Mouse (Mus musculus): Measurements from ENCODE around the gene Ddah1. TPM values are rescaled to one million over a fixed set of nuclear protein-coding genes. Genes with fewer than 3 reads are reported as not detected.
A peak's percentile ranks its signal among the peaks of the same experiment; 100 is the strongest.

The Ddah1 gene
- polyA plus RNA-seq, 1 experiment from 2014 or later = 132 TPM

DNA sequence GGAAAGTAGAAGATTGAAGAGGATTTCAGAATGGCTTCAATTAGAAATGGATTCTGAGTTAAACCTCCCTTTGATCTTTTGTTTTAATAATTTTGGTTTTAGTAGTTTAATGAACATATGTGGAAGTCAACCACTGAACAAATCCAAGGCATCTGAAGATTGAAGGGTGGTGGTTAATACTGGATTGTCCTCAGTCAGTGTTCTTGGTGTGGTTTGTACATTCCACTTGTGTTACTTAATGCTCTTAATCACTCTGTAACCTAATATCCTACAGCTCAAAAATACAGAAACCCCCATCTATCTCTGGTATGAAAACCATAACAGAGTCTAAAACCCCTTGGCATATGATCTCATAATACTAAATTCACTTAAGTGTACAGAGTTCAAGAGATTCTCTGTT, 79.8 kb downstream of the Ddah1 start:
- no peak overlapping the region for H3K4me2 ChIP-seq (ENCODE audit: low read length)
- no peaks in the 10 kb centered on the region for H3K4me1 ChIP-seq (ENCODE audit: control insufficient read depth, insufficient read depth, low read depth, low read length)
- H3K4me3 ChIP-seq (ENCODE audit: low read length) = no peak overlapping the region
- ATAC-seq = no peak
- no peak overlapping the region for H3K9ac ChIP-seq (ENCODE audit: low read depth, low read length)
- no peaks in the 10 kb centered on the region for H3K27me3 ChIP-seq (replicated peaks; ENCODE audit: control insufficient read depth, insufficient read depth, low read length)
- no peaks in the 10 kb centered on the region for H3K36me3 ChIP-seq (ENCODE audit: control insufficient read depth, insufficient read depth, low read length)
- H3K9me3 ChIP-seq (ENCODE audit: control insufficient read depth, low read length) = no peaks in the 10 kb centered on the region
- H3K27ac ChIP-seq (ENCODE audit: low read depth, low read length) = no peak overlapping the region

DNA sequence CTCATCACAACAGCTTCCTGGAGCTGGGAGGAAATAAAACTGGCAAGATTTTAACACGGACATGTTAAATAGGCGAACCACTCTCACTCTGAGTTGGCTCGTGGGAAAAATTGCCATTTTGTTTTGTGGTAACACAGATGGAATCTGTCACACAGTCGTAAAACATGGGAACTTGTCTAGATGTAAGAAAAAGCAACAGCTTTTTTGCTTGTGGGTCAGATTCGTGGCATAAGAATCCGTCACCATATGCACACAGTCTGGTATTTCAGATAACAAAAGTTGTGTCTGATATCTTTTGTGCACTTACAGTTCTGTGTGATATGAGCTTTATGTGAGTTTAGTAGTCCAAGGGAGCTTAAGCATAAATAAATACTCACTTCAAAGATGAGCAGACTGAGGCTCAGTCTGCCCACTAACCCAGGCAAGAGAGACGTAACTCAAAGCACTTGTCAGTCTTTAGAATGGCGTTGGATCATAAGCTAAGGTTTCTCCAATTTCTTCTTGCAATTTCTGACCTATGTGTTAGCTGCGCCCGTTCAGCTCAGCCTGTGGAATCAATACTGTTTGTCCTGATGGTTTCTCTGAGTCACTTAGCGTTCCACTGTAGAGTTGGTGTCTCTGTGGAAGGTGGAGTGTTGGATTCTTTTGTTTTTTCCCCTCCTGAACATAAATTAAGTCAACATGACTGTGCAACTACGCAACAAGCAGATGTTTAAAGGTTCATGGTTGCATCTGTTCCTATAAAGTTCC, 83.7 kb downstream of the Ddah1 start:
- no peaks in the 10 kb centered on the region for H3K27me3 ChIP-seq (replicated peaks; ENCODE audit: control insufficient read depth, insufficient read depth, low read length)
- H3K9me3 ChIP-seq (ENCODE audit: control insufficient read depth, low read length) = no peaks in the 10 kb centered on the region
- no peak overlapping the region for H3K4me3 ChIP-seq (ENCODE audit: low read length)
- no peak overlapping the region for H3K9ac ChIP-seq (ENCODE audit: low read depth, low read length)
- WGBS = 83% methylated on average over 12 of the region's 12 CpGs
- H3K4me1 ChIP-seq (ENCODE audit: control insufficient read depth, insufficient read depth, low read depth, low read length) = no peaks in the 10 kb centered on the region
- no peak for ATAC-seq
- no peaks in the 10 kb centered on the region for H3K36me3 ChIP-seq (ENCODE audit: control insufficient read depth, insufficient read depth, low read length)
- H3K4me2 ChIP-seq (ENCODE audit: low read length) = no peak overlapping the region
- H3K27ac ChIP-seq (ENCODE audit: low read depth, low read length) = no peak overlapping the region

DNA sequence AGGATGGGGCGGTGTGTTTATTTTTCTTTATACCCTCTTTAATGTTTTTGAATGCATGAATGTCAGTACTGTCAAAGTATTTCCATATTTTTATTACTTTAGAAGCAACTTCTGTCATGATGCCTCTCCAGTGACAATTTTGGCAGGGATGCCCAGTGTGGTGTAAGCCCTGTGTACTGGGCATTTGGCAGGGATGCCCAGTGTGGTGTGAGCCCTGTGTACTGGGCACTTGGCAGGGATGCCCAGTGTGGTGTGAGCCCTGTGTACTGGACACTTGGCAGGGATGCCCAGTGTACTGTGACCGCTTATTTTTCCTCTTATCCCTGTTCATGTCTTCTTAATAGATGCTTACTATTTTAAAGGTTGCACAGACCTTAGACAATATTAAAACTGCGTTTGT, 85.4 kb downstream of the Ddah1 start:
- no peaks in the 10 kb centered on the region for H3K4me1 ChIP-seq (ENCODE audit: control insufficient read depth, insufficient read depth, low read depth, low read length)
- 91% methylated on average over 3 of the region's 3 CpGs for WGBS
- peak; percentile 73; the same call in 1 of the 2 replicates for ATAC-seq
- H3K36me3 ChIP-seq (ENCODE audit: control insufficient read depth, insufficient read depth, low read length) = no peaks in the 10 kb centered on the region
- H3K4me2 ChIP-seq (ENCODE audit: low read length) = no peak overlapping the region
- no peaks in the 10 kb centered on the region for H3K27me3 ChIP-seq (replicated peaks; ENCODE audit: control insufficient read depth, insufficient read depth, low read length)
- H3K9ac ChIP-seq (ENCODE audit: low read depth, low read length) = no peak overlapping the region
- no peaks in the 10 kb centered on the region for H3K9me3 ChIP-seq (ENCODE audit: control insufficient read depth, low read length)
- no peak overlapping the region for H3K4me3 ChIP-seq (ENCODE audit: low read length)
- no peak overlapping the region for H3K27ac ChIP-seq (ENCODE audit: low read depth, low read length)

DNA sequence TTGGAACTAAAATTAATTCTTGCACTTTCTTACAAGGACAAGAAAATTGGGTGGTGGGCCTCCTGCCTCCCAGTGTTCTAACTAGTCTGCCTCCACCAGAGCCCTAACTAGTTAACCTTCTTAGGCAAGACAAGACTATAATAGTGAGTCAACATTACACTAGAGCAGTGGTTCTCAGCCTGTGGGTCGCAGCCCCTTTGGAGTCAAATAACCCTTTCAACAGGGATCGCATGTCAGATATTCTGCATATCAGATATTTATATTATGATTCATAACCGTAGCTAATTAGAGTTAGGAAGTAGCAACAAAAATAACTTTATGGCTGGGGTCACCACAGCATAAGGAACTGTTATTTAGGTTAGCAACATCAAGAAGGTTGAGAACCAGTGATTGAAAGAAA, 86.4 kb downstream of the Ddah1 start:
- ATAC-seq = no peak
- H3K27me3 ChIP-seq (replicated peaks; ENCODE audit: control insufficient read depth, insufficient read depth, low read length) = no peaks in the 10 kb centered on the region
- no peaks in the 10 kb centered on the region for H3K9me3 ChIP-seq (ENCODE audit: control insufficient read depth, low read length)
- H3K4me1 ChIP-seq (ENCODE audit: control insufficient read depth, insufficient read depth, low read depth, low read length) = no peaks in the 10 kb centered on the region
- no peak overlapping the region for H3K27ac ChIP-seq (ENCODE audit: low read depth, low read length)
- WGBS = 90% methylated on average over 3 of the region's 3 CpGs
- no peak overlapping the region for H3K4me3 ChIP-seq (ENCODE audit: low read length)
- H3K36me3 ChIP-seq (ENCODE audit: control insufficient read depth, insufficient read depth, low read length) = no peaks in the 10 kb centered on the region
- no peak overlapping the region for H3K9ac ChIP-seq (ENCODE audit: low read depth, low read length)
- no peak overlapping the region for H3K4me2 ChIP-seq (ENCODE audit: low read length)

DNA sequence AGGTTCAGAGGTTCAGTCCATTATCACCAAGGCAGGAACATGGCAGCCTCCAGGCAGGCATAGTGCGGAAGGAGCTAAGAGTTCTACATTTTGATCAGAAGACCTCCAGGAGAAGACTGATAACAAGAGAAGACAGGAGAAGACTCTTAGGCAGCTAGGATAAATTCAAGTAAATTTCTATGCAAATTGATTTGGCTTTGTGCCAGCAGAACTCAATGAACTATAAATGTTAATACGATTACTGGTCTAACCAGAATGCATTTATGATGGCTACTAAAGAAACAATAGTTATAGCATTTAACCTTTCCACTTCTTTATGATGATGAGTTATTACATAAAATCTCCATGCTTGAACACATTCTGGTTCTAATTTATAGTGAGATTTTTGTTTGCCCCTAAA, 87.8 kb downstream of the Ddah1 start:
- Histone ChIP-seq H3K36me3 (ENCODE audit: control insufficient read depth, insufficient read depth, low read length) (no peaks in the 10 kb centered on the region), H3K4me3 (ENCODE audit: low read length) (no peak overlapping the region), H3K4me1 (ENCODE audit: control insufficient read depth, insufficient read depth, low read depth, low read length) (no peaks in the 10 kb centered on the region), H3K9ac (ENCODE audit: low read depth, low read length) (no peak overlapping the region), H3K27ac (ENCODE audit: low read depth, low read length) (no peak overlapping the region), H3K27me3 (replicated peaks; ENCODE audit: control insufficient read depth, insufficient read depth, low read length) (no peaks in the 10 kb centered on the region), H3K9me3 (ENCODE audit: control insufficient read depth, low read length) (no peaks in the 10 kb centered on the region), H3K4me2 (ENCODE audit: low read length) (no peak overlapping the region)
- 56% methylated on average over 2 of the region's 2 CpGs for WGBS
- ATAC-seq = no peak

DNA sequence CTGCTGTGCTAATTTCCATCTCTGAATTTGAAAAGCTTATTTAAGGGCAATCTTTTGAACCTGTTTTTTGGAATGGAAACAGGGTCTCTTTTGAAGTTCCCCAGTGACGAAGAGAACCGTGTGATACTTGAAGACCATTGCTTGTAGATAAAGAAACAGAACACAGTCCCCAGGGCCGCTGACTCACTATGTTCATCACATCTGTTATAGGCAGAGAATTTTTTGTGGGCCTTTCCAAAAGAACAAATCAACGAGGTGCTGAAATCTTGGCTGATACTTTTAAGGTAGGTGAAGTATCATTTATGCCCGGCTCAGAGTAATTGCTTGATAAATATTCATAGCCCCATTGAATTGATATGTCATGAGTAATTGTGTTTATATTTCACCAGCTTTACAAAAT, 93.6 kb downstream of the Ddah1 start:
- Histone ChIP-seq H3K27me3 (replicated peaks; ENCODE audit: control insufficient read depth, insufficient read depth, low read length) (no peaks in the 10 kb centered on the region), H3K9ac (ENCODE audit: low read depth, low read length) (no peak overlapping the region), H3K36me3 (ENCODE audit: control insufficient read depth, insufficient read depth, low read length) (no peaks in the 10 kb centered on the region), H3K4me3 (ENCODE audit: low read length) (no peak overlapping the region), H3K4me2 (ENCODE audit: low read length) (no peak overlapping the region), H3K27ac (ENCODE audit: low read depth, low read length) (no peak overlapping the region), H3K9me3 (ENCODE audit: control insufficient read depth, low read length) (no peaks in the 10 kb centered on the region), H3K4me1 (ENCODE audit: control insufficient read depth, insufficient read depth, low read depth, low read length) (no peaks in the 10 kb centered on the region)
- no peak for ATAC-seq
- WGBS = 70% methylated on average over 5 of the region's 5 CpGs

DNA sequence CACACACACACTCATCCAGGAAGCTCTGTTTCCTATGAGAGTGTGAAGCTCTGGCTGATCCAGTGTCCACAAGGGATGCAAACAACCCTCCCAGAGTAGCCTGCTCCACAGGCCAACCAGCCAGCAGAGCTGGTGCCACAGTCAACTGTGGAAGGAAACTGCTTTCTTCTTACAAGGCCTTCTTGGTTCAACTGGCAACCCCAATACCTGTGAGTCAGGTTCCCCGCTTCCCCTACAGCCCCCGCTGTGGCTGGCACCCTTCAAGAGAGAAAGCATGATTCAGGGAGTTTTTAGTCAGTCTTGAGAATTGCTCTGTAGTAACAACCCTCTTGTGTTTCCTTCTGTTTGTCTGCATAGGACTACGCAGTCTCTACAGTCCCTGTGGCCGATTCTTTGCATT, 94.3 kb downstream of the Ddah1 start:
- WGBS = 97% methylated on average over 4 of the region's 4 CpGs
- Histone ChIP-seq H3K27me3 (replicated peaks; ENCODE audit: control insufficient read depth, insufficient read depth, low read length) (no peaks in the 10 kb centered on the region), H3K4me3 (ENCODE audit: low read length) (no peak overlapping the region), H3K9me3 (ENCODE audit: control insufficient read depth, low read length) (0 out of 2 replicates have a peak, but pooled peaks cover 4% of the 10 kb centered on the region), H3K4me2 (ENCODE audit: low read length) (no peak overlapping the region), H3K4me1 (ENCODE audit: control insufficient read depth, insufficient read depth, low read depth, low read length) (no peaks in the 10 kb centered on the region), H3K36me3 (ENCODE audit: control insufficient read depth, insufficient read depth, low read length) (no peaks in the 10 kb centered on the region), H3K27ac (ENCODE audit: low read depth, low read length) (no peak overlapping the region), H3K9ac (ENCODE audit: low read depth, low read length) (no peak overlapping the region)
- ATAC-seq = no peak

DNA sequence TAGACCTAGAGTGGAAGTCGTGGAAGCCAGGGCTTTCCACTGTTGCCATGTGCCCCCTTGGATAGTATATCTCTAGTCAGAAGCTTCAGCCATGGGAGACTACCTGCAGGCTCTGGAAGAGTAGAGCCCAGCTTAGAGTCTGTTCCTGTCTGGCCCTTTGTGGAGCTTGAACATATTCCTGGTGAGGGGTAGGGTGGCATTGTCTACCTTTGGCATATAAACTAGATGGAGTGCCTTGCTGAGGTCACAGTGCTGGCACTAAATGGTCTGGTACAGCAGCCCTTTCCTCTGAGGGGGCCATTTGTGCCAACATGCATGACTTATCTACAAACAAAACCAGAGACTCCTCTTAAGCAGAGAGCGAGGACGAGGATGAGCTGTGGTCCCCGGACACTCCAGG, 95.2 kb downstream of the Ddah1 start:
- 79% methylated on average over 4 of the region's 4 CpGs for WGBS

DNA sequence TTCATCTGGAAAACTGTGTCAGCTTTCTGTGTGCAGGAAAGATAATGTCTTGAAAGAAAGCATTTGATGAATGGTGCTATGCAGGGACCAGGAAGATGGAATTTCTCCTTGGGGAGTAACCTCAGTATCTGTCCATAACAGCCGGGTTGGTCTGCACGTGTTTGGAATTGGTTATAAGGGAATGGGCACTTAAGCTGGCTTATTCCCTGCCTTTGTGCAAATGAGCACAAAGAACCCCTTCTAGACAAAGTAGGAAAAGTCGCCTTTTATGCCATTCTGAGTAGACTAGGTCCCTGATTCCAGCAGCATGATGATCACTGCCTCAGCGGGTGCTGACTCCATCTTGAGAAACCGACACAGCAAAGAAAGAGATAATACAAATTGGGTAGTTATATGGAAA, 96.0 kb downstream of the Ddah1 start:
- H3K27ac ChIP-seq (ENCODE audit: low read depth, low read length) = no peak overlapping the region; the same call in 1 of the 2 replicates
- 0 out of 2 replicates have a peak, but pooled peaks cover 4% of the 10 kb centered on the region for H3K9me3 ChIP-seq (ENCODE audit: control insufficient read depth, low read length)
- no peak overlapping the region for H3K9ac ChIP-seq (ENCODE audit: low read depth, low read length)
- no peak overlapping the region for H3K4me3 ChIP-seq (ENCODE audit: low read length)
- ATAC-seq = peak; percentile 71
- no peak overlapping the region for H3K4me2 ChIP-seq (ENCODE audit: low read length)
- no peaks in the 10 kb centered on the region for H3K4me1 ChIP-seq (ENCODE audit: control insufficient read depth, insufficient read depth, low read depth, low read length)
- WGBS = 55% methylated on average over 5 of the region's 5 CpGs
- H3K36me3 ChIP-seq (ENCODE audit: control insufficient read depth, insufficient read depth, low read length) = no peaks in the 10 kb centered on the region
- no peaks in the 10 kb centered on the region for H3K27me3 ChIP-seq (replicated peaks; ENCODE audit: control insufficient read depth, insufficient read depth, low read length)

More for the DNA sequence above, 95.2 kb downstream of the Ddah1 start:
- Histone ChIP-seq H3K27me3 (replicated peaks; ENCODE audit: control insufficient read depth, insufficient read depth, low read length) (no peaks in the 10 kb centered on the region), H3K4me1 (ENCODE audit: control insufficient read depth, insufficient read depth, low read depth, low read length) (no peaks in the 10 kb centered on the region), H3K36me3 (ENCODE audit: control insufficient read depth, insufficient read depth, low read length) (no peaks in the 10 kb centered on the region), H3K9me3 (ENCODE audit: control insufficient read depth, low read length) (0 out of 2 replicates have a peak, but pooled peaks cover 4% of the 10 kb centered on the region), H3K27ac (ENCODE audit: low read depth, low read length) (no peak overlapping the region), H3K4me2 (ENCODE audit: low read length) (no peak overlapping the region), H3K4me3 (ENCODE audit: low read length) (no peak overlapping the region), H3K9ac (ENCODE audit: low read depth, low read length) (no peak overlapping the region)
- ATAC-seq = no peak

Measured in hindbrain, embryonic 16.5 days (tissue).